Mouse (Mus musculus): ENCODE measurements around the gene Eepd1. TPM values are rescaled to one million over a fixed set of nuclear protein-coding genes. Genes with fewer than 3 reads are reported as not detected.
"Not testable (repeated sequence)": the region's sequence is repeated elsewhere in the genome, so short reads cannot be mapped to it uniquely, and the experiment has no call there.

The Eepd1 gene
- polyA plus RNA-seq (2014; fragmentation: Nextera tagmentation; extraction: Ambion mirVana), result 9.2 and 10.3 TPM in 2 replicates

DNA sequence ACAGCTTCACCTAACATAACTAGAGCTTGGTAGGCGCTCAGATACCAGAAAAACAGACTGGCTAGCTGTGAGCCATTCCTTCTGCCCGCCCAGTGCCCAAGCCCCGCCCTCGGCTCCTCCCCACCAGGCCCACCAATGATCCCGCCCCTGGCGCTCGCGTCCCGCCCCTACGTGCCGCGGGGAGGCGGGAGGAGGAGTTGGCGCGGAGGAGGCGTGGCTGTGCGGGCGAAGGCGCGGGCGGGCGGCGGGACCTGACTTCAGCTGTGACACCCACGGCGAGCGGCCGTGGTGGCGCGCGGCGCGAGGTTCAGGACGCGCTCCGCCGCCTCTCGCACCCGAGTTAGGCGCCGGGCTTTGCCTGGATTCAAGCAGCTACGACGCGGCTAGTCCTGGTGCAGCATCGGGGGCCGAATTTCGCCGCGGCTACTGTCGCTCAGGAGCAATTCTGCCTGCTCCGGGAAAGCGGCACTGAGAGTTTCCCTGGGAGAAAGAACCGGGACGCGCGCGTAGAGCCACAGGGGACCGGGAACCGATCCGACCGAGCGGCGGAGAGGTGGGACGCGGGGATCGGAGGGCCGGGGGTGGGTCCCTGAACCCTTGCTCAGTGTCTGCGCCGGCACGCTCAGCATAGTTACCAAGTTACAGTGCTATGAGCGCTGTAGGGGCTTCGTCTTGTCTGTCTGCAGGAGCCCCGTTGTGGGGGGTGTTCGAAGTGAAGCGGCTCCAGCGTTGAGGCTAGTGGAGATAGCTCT is at the start of gene Eepd1:
Eepd1 (plus strand) TSS at position 204 of the 752 bp plus-strand sequence.
- WGBS, result under 1% methylated on average over 72 of the region's 75 CpGs
- no peaks in the 10 kb centered on the region for H3K27me3 ChIP-seq (ENCODE audit: control insufficient read depth, insufficient read depth, low read length)
- ATAC-seq (replicated peaks; ENCODE audit: low FRiP score) (peak; percentile 98), DNase-seq (ENCODE audit: low spot score) (peak; percentile 97)
- no peak within 1 kb of the TSS for H3K27ac ChIP-seq (ENCODE audit: low read depth, low read length)
- peak within 1 kb of the TSS; percentile 64 for H3K4me2 ChIP-seq (ENCODE audit: low read depth, low read length, severe bottlenecking)
- peak within 1 kb of the TSS; percentile 56 for H3K4me3 ChIP-seq (ENCODE audit: low read depth, low read length)
- no peaks in the 10 kb centered on the region for H3K9me3 ChIP-seq (ENCODE audit: control insufficient read depth, low read length)
- no peaks in the 10 kb centered on the region for H3K36me3 ChIP-seq (ENCODE audit: control insufficient read depth, insufficient read depth, low read length)
- H3K9ac ChIP-seq (ENCODE audit: low read length), result peak within 1 kb of the TSS; percentile 66
- H3K4me1 ChIP-seq (replicated peaks; ENCODE audit: control insufficient read depth, insufficient read depth, low read length), result no peaks in the 10 kb centered on the region

GRCm38 (mm10) chr9:25438836-25439235 is 42.5 kb upstream of the Eepd1 start:
- H3K4me2 ChIP-seq (ENCODE audit: low read depth, low read length, severe bottlenecking), result no peak overlapping the region
- no peak overlapping the region for H3K27ac ChIP-seq (ENCODE audit: low read depth, low read length)
- WGBS, result 93% methylated on average over 3 of the region's 3 CpGs
- no peaks in the 10 kb centered on the region for H3K36me3 ChIP-seq (ENCODE audit: control insufficient read depth, insufficient read depth, low read length)
- H3K4me3 ChIP-seq (ENCODE audit: low read depth, low read length), result no peak overlapping the region
- DNase-seq (ENCODE audit: low spot score), result no peak
- no peaks in the 10 kb centered on the region for H3K27me3 ChIP-seq (ENCODE audit: control insufficient read depth, insufficient read depth, low read length)
- H3K9ac ChIP-seq (ENCODE audit: low read length), result no peak overlapping the region
- H3K4me1 ChIP-seq (replicated peaks; ENCODE audit: control insufficient read depth, insufficient read depth, low read length), result no peaks in the 10 kb centered on the region
- no peaks in the 10 kb centered on the region for H3K9me3 ChIP-seq (ENCODE audit: control insufficient read depth, low read length)
- ATAC-seq (replicated peaks; ENCODE audit: low FRiP score), result no peak

DNA sequence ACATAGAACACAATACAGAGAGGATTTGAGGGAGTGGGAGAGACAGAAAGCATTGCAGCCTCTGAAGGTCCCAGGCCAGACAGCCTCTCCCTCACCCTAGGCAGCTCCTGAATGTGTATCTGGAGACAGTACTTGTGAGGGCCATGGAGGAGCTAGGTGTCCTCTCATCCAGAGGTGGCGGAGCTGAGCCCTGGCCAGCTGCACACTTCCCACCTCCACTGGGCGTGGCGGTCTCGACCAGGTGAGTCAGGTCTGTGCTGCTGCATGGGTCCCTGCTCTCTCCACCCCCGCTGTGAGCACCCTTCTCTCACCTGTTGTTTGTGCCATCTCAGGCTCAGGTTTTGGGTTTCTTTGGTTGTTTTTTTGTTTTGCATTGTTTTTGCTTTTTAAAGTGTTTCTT is 41.3 kb upstream of the Eepd1 start:
- not testable (repeated sequence) for H3K27me3 ChIP-seq (ENCODE audit: control insufficient read depth, insufficient read depth, low read length); H3K9ac ChIP-seq (ENCODE audit: low read length); H3K9me3 ChIP-seq (ENCODE audit: control insufficient read depth, low read length); H3K4me3 ChIP-seq (ENCODE audit: low read depth, low read length); DNase-seq (ENCODE audit: low spot score); ATAC-seq (replicated peaks; ENCODE audit: low FRiP score); H3K36me3 ChIP-seq (ENCODE audit: control insufficient read depth, insufficient read depth, low read length); H3K4me1 ChIP-seq (replicated peaks; ENCODE audit: control insufficient read depth, insufficient read depth, low read length); H3K27ac ChIP-seq (ENCODE audit: low read depth, low read length); H3K4me2 ChIP-seq (ENCODE audit: low read depth, low read length, severe bottlenecking)
- 97% methylated on average over 3 of the region's 5 CpGs for WGBS

DNA sequence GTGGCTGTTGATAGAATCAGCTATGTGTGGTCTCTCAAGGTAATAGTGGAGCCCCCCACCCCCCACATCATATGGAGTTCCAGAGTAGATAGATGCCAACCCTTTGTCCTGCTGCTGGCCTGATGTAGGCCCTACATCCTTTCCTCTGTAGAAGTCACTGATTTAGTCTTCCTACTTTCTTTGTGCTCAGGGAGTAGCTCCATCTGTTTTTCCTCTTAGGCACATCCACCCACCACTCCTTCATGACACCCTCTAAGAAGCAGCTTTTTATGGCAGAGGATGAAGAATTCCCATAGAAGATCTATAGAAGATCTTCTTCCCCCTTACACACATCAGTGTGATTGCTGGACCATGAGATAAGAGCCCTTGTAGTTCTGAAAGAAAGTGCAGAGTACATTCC is 39.3 kb upstream of the Eepd1 start:
- no peaks in the 10 kb centered on the region for H3K9me3 ChIP-seq (ENCODE audit: control insufficient read depth, low read length)
- H3K4me2 ChIP-seq (ENCODE audit: low read depth, low read length, severe bottlenecking), result no peak overlapping the region
- H3K27me3 ChIP-seq (ENCODE audit: control insufficient read depth, insufficient read depth, low read length), result no peaks in the 10 kb centered on the region
- H3K27ac ChIP-seq (ENCODE audit: low read depth, low read length), result no peak overlapping the region
- no peaks in the 10 kb centered on the region for H3K4me1 ChIP-seq (replicated peaks; ENCODE audit: control insufficient read depth, insufficient read depth, low read length)
- no peak overlapping the region for H3K4me3 ChIP-seq (ENCODE audit: low read depth, low read length)
- no peak for DNase-seq (ENCODE audit: low spot score)
- H3K36me3 ChIP-seq (ENCODE audit: control insufficient read depth, insufficient read depth, low read length), result no peaks in the 10 kb centered on the region
- H3K9ac ChIP-seq (ENCODE audit: low read length), result no peak overlapping the region
- no peak for ATAC-seq (replicated peaks; ENCODE audit: low FRiP score)

DNA sequence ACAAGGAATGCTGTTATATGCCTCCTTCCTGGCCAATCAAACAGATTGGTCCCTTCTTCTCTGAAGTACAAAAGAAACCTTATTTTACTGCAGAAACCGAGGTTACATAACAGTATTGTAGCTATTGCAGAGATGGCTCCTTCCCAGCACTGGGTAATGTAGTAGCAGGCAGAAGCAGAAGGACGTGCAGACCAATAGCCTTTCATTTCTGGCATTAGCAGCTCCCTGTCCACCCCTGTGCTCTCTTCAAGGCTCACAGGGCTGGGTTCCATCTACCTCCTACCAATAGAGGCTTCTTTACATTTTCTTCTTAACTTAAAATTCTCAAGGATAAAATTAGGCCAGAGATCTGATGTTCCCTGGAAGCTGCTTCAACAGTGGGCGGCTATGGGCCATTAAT is 38.3 kb upstream of the Eepd1 start:
- Histone ChIP-seq H3K27me3 (ENCODE audit: control insufficient read depth, insufficient read depth, low read length) (no peaks in the 10 kb centered on the region), H3K4me2 (ENCODE audit: low read depth, low read length, severe bottlenecking) (no peak overlapping the region), H3K27ac (ENCODE audit: low read depth, low read length) (no peak overlapping the region), H3K36me3 (ENCODE audit: control insufficient read depth, insufficient read depth, low read length) (no peaks in the 10 kb centered on the region), H3K4me3 (ENCODE audit: low read depth, low read length) (no peak overlapping the region), H3K4me1 (replicated peaks; ENCODE audit: control insufficient read depth, insufficient read depth, low read length) (no peaks in the 10 kb centered on the region), H3K9ac (ENCODE audit: low read length) (no peak overlapping the region), H3K9me3 (ENCODE audit: control insufficient read depth, low read length) (no peaks in the 10 kb centered on the region)
- DNase-seq (ENCODE audit: low spot score), result no peak
- no peak for ATAC-seq (replicated peaks; ENCODE audit: low FRiP score)
- 84% methylated on average over 3 of the region's 3 CpGs for WGBS

GRCm38 (mm10) chr9:25443546-25443945 is 37.8 kb upstream of the Eepd1 start:
- Histone ChIP-seq H3K4me3 (ENCODE audit: low read depth, low read length) (no peak overlapping the region), H3K4me2 (ENCODE audit: low read depth, low read length, severe bottlenecking) (no peak overlapping the region), H3K36me3 (ENCODE audit: control insufficient read depth, insufficient read depth, low read length) (no peaks in the 10 kb centered on the region), H3K9me3 (ENCODE audit: control insufficient read depth, low read length) (no peaks in the 10 kb centered on the region), H3K27me3 (ENCODE audit: control insufficient read depth, insufficient read depth, low read length) (no peaks in the 10 kb centered on the region), H3K9ac (ENCODE audit: low read length) (no peak overlapping the region), H3K27ac (ENCODE audit: low read depth, low read length) (no peak overlapping the region), H3K4me1 (replicated peaks; ENCODE audit: control insufficient read depth, insufficient read depth, low read length) (no peaks in the 10 kb centered on the region)
- DNase-seq (ENCODE audit: low spot score) (no peak), ATAC-seq (replicated peaks; ENCODE audit: low FRiP score) (no peak)

GRCm38 (mm10) chr9:25450394-25450793 is 31.0 kb upstream of the Eepd1 start:
- DNase-seq (ENCODE audit: low spot score), result no peak
- no peak overlapping the region for H3K27ac ChIP-seq (ENCODE audit: low read depth, low read length)

GRCm38 (mm10) chr9:25455027-25455426 is 26.3 kb upstream of the Eepd1 start:
- no peaks in the 10 kb centered on the region for H3K36me3 ChIP-seq (ENCODE audit: control insufficient read depth, insufficient read depth, low read length)
- no peaks in the 10 kb centered on the region for H3K4me1 ChIP-seq (replicated peaks; ENCODE audit: control insufficient read depth, insufficient read depth, low read length)
- DNase-seq (ENCODE audit: low spot score) (no peak), ATAC-seq (replicated peaks; ENCODE audit: low FRiP score) (no peak)
- no peak overlapping the region for H3K27ac ChIP-seq (ENCODE audit: low read depth, low read length)
- WGBS, result 88% methylated on average over 2 of the region's 2 CpGs
- H3K9me3 ChIP-seq (ENCODE audit: control insufficient read depth, low read length), result no peaks in the 10 kb centered on the region
- no peak overlapping the region for H3K4me2 ChIP-seq (ENCODE audit: low read depth, low read length, severe bottlenecking)
- H3K27me3 ChIP-seq (ENCODE audit: control insufficient read depth, insufficient read depth, low read length), result no peaks in the 10 kb centered on the region
- no peak overlapping the region for H3K9ac ChIP-seq (ENCODE audit: low read length)
- H3K4me3 ChIP-seq (ENCODE audit: low read depth, low read length), result no peak overlapping the region

More at GRCm38 (mm10) chr9:25450394-25450793, 31.0 kb upstream of the Eepd1 start:
- Histone ChIP-seq H3K4me1 (replicated peaks; ENCODE audit: control insufficient read depth, insufficient read depth, low read length) (no peaks in the 10 kb centered on the region), H3K4me3 (ENCODE audit: low read depth, low read length) (no peak overlapping the region), H3K4me2 (ENCODE audit: low read depth, low read length, severe bottlenecking) (no peak overlapping the region), H3K9me3 (ENCODE audit: control insufficient read depth, low read length) (no peaks in the 10 kb centered on the region), H3K27me3 (ENCODE audit: control insufficient read depth, insufficient read depth, low read length) (no peaks in the 10 kb centered on the region), H3K36me3 (ENCODE audit: control insufficient read depth, insufficient read depth, low read length) (no peaks in the 10 kb centered on the region), H3K9ac (ENCODE audit: low read length) (no peak overlapping the region)
- no peak for ATAC-seq (replicated peaks; ENCODE audit: low FRiP score)
- 64% methylated on average over 4 of the region's 4 CpGs for WGBS
